Mouse (Mus musculus): ENCODE results near the gene Apbb2.

- TF ChIP-seq TCF12 (IDR thresholded peaks at IDR 0.05; ENCODE audit: insufficient read depth, poor library complexity, severe bottlenecking): no peak
- TF ChIP-seq E2F4 (IDR thresholded peaks at IDR 0.05; ENCODE audit: insufficient read depth): no peak
- no peak for TF ChIP-seq MYOG (IDR thresholded peaks at IDR 0.05; ENCODE audit: control insufficient read depth in 1 of 3, insufficient read depth in 1 of 3, insufficient read length in 2 of 3, low read depth in 2 of 3)
Measured at GRCm38 (mm10) chr5:66400563-66400962, 218.0 kb downstream of the Apbb2 start.
